Mouse (Mus musculus) MEL (cell line): ENCODE data around the gene Cdc42se2. TPM values are rescaled to one million over a fixed set of nuclear protein-coding genes. Genes with fewer than 3 reads are reported as not detected.

ENCODE experiments used
- DNase-seq: peaks from one replicate; pipeline ENCODE4 v3.0.0; 2011; ENCODE audit warnings: low read depth, low spot score
- H3K27ac ChIP-seq: 2 replicates; pipeline ENCODE4 v1.5.1; 2012; ENCODE audit warnings: low read depth, mild to moderate bottlenecking, control low read depth, low read length, moderate library complexity; ENCODE audit not compliant: control insufficient read depth
- H3K27me3 ChIP-seq, 2 experiments: fragments of 150-350 bp in 1 of 2; sonication (generic) in 1 of 2; 2 replicates each; pipeline ENCODE4 v1.6.1; 2012; ENCODE audit warnings: low read length in 2 of 2, mild to moderate bottlenecking in 2 of 2, improper control_type of control experiment in 1 of 2, moderate library complexity in 1 of 2; ENCODE audit not compliant: insufficient read depth in 2 of 2, control insufficient read depth in 1 of 2
- H3K36me3 ChIP-seq, 2 experiments: 2 replicates each; pipeline ENCODE4 v1.6.1; 2012 to 2014; ENCODE audit warnings: low read length in 2 of 2, improper control_type of control experiment in 1 of 2, inconsistent platforms in 1 of 2, mild to moderate bottlenecking in 1 of 2; ENCODE audit not compliant: insufficient read depth in 2 of 2, control insufficient read depth in 1 of 2
- H3K4me1 ChIP-seq, 2 experiments: fragments of 150-350 bp in 1 of 2; sonication (generic) in 1 of 2; 2 replicates each; pipeline ENCODE4 v1.6.1; 2012; ENCODE audit warnings: low read length in 2 of 2, improper control_type of control experiment in 1 of 2, mild to moderate bottlenecking in 1 of 2; ENCODE audit not compliant: insufficient read depth in 2 of 2, control insufficient read depth in 1 of 2
- H3K4me3 ChIP-seq, 2 experiments: fragments of 150-350 bp in 1 of 2; sonication (generic) in 1 of 2; 2 replicates each; pipeline ENCODE4 v1.5.1; 2012; ENCODE audit warnings: low read depth in 2 of 2, low read length in 2 of 2, mild to moderate bottlenecking in 2 of 2, moderate library complexity in 2 of 2, control low read depth in 1 of 2, improper control_type of control experiment in 1 of 2; ENCODE audit not compliant: control insufficient read depth in 1 of 2, insufficient read depth in 1 of 2
- H3K79me2 ChIP-seq: 2 replicates; pipeline ENCODE4 v1.6.1; 2012; ENCODE audit warnings: mild to moderate bottlenecking, low read length, moderate library complexity; ENCODE audit not compliant: control insufficient read depth, poor library complexity, insufficient read depth
- H3K9ac ChIP-seq: 2 replicates; pipeline ENCODE4 v1.6.1; 2012; ENCODE audit warnings: low read depth, mild to moderate bottlenecking, control low read depth, low read length, moderate library complexity; ENCODE audit not compliant: control insufficient read depth, poor library complexity, severe bottlenecking
- H3K9me3 ChIP-seq: fragments of 150-350 bp; sonication (generic); replicated peaks from 2 replicates; pipeline ENCODE4 v1.6.1; 2012; ENCODE audit warnings: mild to moderate bottlenecking, low read length, improper control_type of control experiment, moderate library complexity; ENCODE audit not compliant: insufficient read depth
- CHD1 ChIP-seq: IDR thresholded peaks from 2 replicates; pipeline ENCODE4 v1.6.1; 2012; ENCODE audit warnings: low read depth, mild to moderate bottlenecking, inconsistent platforms, low read length, improper control_type of control experiment
- CHD2 ChIP-seq: IDR thresholded peaks from 2 replicates; pipeline ENCODE4 v1.6.1; 2011; ENCODE audit warnings: low read length, improper control_type of control experiment
- CTCF ChIP-seq, 3 experiments: IDR thresholded peaks in 2 of 3; conservative IDR thresholded peaks in 1 of 3; 2 replicates each; pipeline ENCODE4 v1.5.1; 2011 to 2012; ENCODE audit warnings: low read length in 3 of 3, low read depth in 2 of 3, mild to moderate bottlenecking in 2 of 3, improper control_type of control experiment in 1 of 3, inconsistent platforms in 1 of 3, mixed read lengths in 1 of 3, moderate library complexity in 1 of 3; ENCODE audit not compliant: control insufficient read depth in 1 of 3, insufficient read depth in 1 of 3, poor library complexity in 1 of 3, severe bottlenecking in 1 of 3
- ETS1 ChIP-seq: IDR thresholded peaks from 2 replicates; pipeline ENCODE4 v1.6.1; 2012; ENCODE audit warnings: low read depth, mild to moderate bottlenecking, inconsistent platforms, low read length, improper control_type of control experiment, moderate library complexity
- GABPA ChIP-seq: IDR thresholded peaks from 2 replicates; pipeline ENCODE4 v1.6.1; 2012; ENCODE audit warnings: low read depth, mild to moderate bottlenecking, inconsistent platforms, low read length, improper control_type of control experiment, moderate library complexity
- HCFC1 ChIP-seq: IDR thresholded peaks from 2 replicates; pipeline ENCODE4 v1.6.1; 2012; ENCODE audit warnings: low read depth, mild to moderate bottlenecking, inconsistent platforms, low read length, improper control_type of control experiment, moderate library complexity
- JUND ChIP-seq: IDR thresholded peaks from 2 replicates; pipeline ENCODE4 v1.6.1; 2011; ENCODE audit warnings: low read depth, mild to moderate bottlenecking, improper control_type of control experiment, low read length
- KAT2A ChIP-seq: conservative IDR thresholded peaks from 2 replicates; pipeline ENCODE4 v1.6.1; 2012; ENCODE audit warnings: low read depth, low read length, improper control_type of control experiment, inconsistent platforms
- MAFK ChIP-seq: IDR thresholded peaks from 2 replicates; pipeline ENCODE4 v1.6.1; 2011; ENCODE audit warnings: low read depth, mild to moderate bottlenecking, low read length, improper control_type of control experiment, borderline replicate concordance
- MYB ChIP-seq: IDR thresholded peaks from 2 replicates; pipeline ENCODE4 v1.6.1; 2011; ENCODE audit warnings: mild to moderate bottlenecking, low read depth, low read length, improper control_type of control experiment
- NRF1 ChIP-seq: IDR thresholded peaks from 2 replicates; pipeline ENCODE4 v1.6.1; 2014; ENCODE audit warnings: low read depth, mild to moderate bottlenecking, inconsistent platforms, low read length, improper control_type of control experiment, moderate library complexity; ENCODE audit not compliant: poor library complexity, insufficient read depth, severe bottlenecking
- POLR2A ChIP-seq, 2 experiments: IDR thresholded peaks; 2 replicates each; pipeline ENCODE4 v1.6.1; 2011 to 2012; ENCODE audit warnings: low read length in 2 of 2, mild to moderate bottlenecking in 2 of 2, control low read depth in 1 of 2, improper control_type of control experiment in 1 of 2, low read depth in 1 of 2, moderate library complexity in 1 of 2; ENCODE audit not compliant: control insufficient read depth in 1 of 2, insufficient read depth in 1 of 2, poor library complexity in 1 of 2
- POLR2AphosphoS2 ChIP-seq: IDR thresholded peaks from 2 replicates; pipeline ENCODE4 v1.6.1; 2011; ENCODE audit warnings: low read length, improper control_type of control experiment
- POLR2AphosphoS5 ChIP-seq: IDR thresholded peaks from 2 replicates; pipeline ENCODE4 v1.6.1; 2012; ENCODE audit warnings: low read depth, borderline replicate concordance, mild to moderate bottlenecking, inconsistent platforms, low read length, moderate library complexity, mixed read lengths
- RAD21 ChIP-seq: IDR thresholded peaks from 2 replicates; pipeline ENCODE4 v1.6.1; 2011; ENCODE audit warnings: mild to moderate bottlenecking, low read depth, low read length, improper control_type of control experiment
- SIN3A ChIP-seq: IDR thresholded peaks from 2 replicates; pipeline ENCODE4 v1.6.1; 2012; ENCODE audit warnings: low read length, improper control_type of control experiment, inconsistent platforms
- TAL1 ChIP-seq: IDR thresholded peaks from 2 replicates; pipeline ENCODE4 v1.6.1; 2012; ENCODE audit warnings: mild to moderate bottlenecking, inconsistent platforms, low read length, moderate library complexity, mixed read lengths
- TBP ChIP-seq: IDR thresholded peaks from 2 replicates; pipeline ENCODE4 v1.8.0; 2011; ENCODE audit warnings: low read depth, low read length, improper control_type of control experiment
- USF2 ChIP-seq, 2 experiments: IDR thresholded peaks; 2 replicates each; pipeline ENCODE4 v1.6.1; 2011 to 2012; ENCODE audit warnings: improper control_type of control experiment in 2 of 2, low read length in 2 of 2, borderline replicate concordance in 1 of 2, inconsistent platforms in 1 of 2, low read depth in 1 of 2, mild to moderate bottlenecking in 1 of 2; ENCODE audit not compliant: insufficient read depth in 1 of 2
- ZC3H11A ChIP-seq: IDR thresholded peaks from 2 replicates; pipeline ENCODE4 v1.6.1; 2012; ENCODE audit warnings: low read depth, mild to moderate bottlenecking, inconsistent platforms, low read length, improper control_type of control experiment
- ZMIZ1 ChIP-seq: IDR thresholded peaks from 2 replicates; pipeline ENCODE4 v1.6.1; 2012; ENCODE audit warnings: low read depth, mild to moderate bottlenecking, inconsistent platforms, low read length, improper control_type of control experiment, moderate library complexity
- polyA plus RNA-seq, 2 experiments: library from polyadenylated mRNA; stranded (reverse) in 1 of 2; unstranded in 1 of 2; fragments of >175 nt in 1 of 2; fragments of >200 nt in 1 of 2; gene quantifications; 2 replicates each; pipeline versions ENCODE4 v1.2.1 to v1.2.4; 2012; ENCODE audit warnings: low replicate concordance in 2 of 2, low read depth in 1 of 2; ENCODE audit not compliant: insufficient read length in 2 of 2, insufficient read depth in 1 of 2, missing spikeins in 1 of 2
- total RNA-seq: library from RNA; depleted of rRNA; stranded (reverse); fragments of 300-350 nt; gene quantifications from 2 replicates; pipeline ENCODE4 v1.2.3, GENCODE M21; 2012

The Cdc42se2 gene
- total and polyA plus RNA-seq, 3 experiments, result 30.1 to 47.4 (median 33.4) TPM

DNA sequence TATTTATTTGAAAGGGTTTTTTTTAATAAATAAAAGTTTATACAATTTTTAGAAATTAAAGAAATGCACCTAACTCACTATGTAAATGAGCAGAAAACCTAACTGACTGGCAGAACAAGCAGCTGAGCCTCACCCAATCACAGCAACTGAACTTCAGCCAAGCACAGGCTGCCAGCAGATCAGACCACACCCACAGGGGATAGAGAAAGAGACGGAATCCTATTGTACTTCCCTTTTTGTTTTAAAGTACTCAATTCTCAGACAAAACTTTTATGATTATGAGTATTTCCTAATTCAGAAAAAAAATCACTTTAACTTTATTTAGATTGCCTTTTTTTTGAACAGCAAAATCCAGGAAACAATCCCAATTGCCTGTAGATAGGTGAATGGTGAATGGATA lies 29.5 kb downstream of the Cdc42se2 start (continued):
- TF ChIP-seq POLR2A (IDR thresholded peaks at IDR 0.05; ENCODE audit: control insufficient read depth in 1 of 2, insufficient read depth in 1 of 2, low read depth in 1 of 2, low read length in 2 of 2, poor library complexity in 1 of 2), result no peak
- no peak for TF ChIP-seq MAFK
- no peak for TF ChIP-seq TBP
- TF ChIP-seq HCFC1, result no peak
- TF ChIP-seq ZC3H11A, result 0 out of 2 replicates have a peak, but pooled peaks have one; percentile 8
- no peak for TF ChIP-seq NRF1
- no peak for TF ChIP-seq TAL1
- no peak for TF ChIP-seq USF2 (IDR thresholded peaks at IDR 0.05; ENCODE audit: borderline replicate concordance in 1 of 2, insufficient read depth in 1 of 2, low read depth in 1 of 2, low read length in 2 of 2)
- no peak for TF ChIP-seq CTCF (IDR thresholded peaks at IDR 0.05 in 2 of 3, conservative IDR thresholded peaks at IDR 0.05 in 1 of 3; ENCODE audit: control insufficient read depth in 1 of 3, insufficient read depth in 1 of 3, low read depth in 2 of 3, low read length in 3 of 3, poor library complexity in 1 of 3, severe bottlenecking in 1 of 3)
- 0 out of 2 replicates have a peak, but pooled peaks have one; percentile 26 for TF ChIP-seq CHD1
- TF ChIP-seq MYB, result no peak
- no peak for TF ChIP-seq CHD2
- TF ChIP-seq ZMIZ1, result no peak
- no peak for TF ChIP-seq POLR2AphosphoS2

DNA sequence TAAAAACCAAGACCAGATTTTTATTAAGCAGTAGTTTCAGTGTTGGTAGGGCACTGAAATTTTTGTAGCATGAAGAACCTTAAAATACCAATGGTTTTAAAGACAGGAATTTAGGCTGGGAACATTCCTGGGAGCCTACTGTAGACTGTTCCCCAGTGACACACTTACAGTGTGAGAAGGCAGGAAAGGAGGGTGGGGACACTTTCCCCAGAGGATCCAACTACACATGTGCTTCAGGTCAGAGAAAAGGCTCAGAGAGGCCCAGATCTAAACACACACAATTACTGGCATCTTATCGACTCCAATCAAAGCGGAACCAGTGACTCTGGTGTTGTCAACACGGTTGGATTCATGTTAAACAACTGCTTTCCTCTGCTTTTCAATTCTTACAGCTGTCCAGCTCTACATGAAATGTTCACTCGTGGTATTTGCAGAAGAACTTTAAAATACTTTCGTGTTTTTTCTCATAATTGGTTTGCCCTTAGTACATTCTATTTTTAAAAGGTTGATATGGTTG lies 32.3 kb downstream of the Cdc42se2 start:
- Histone ChIP-seq H3K4me3 (no peak overlapping the region), H3K27me3 (no peaks in the 10 kb centered on the region), H3K36me3 (peaks cover 4 to 24% of the 10 kb centered on the region in 2 experiments), H3K9ac (no peak overlapping the region), H3K27ac (no peak overlapping the region), H3K4me1 (peaks cover 13 to 15% of the 10 kb centered on the region in 2 experiments), H3K79me2 (peaks cover 1% of the 10 kb centered on the region; the same call in 1 of the 2 replicates), H3K9me3 (no peaks in the 10 kb centered on the region)
- DNase-seq, result no peak
- no peak for TF ChIP-seq POLR2AphosphoS5
- no peak for TF ChIP-seq RAD21
- no peak for TF ChIP-seq GABPA
- no peak for TF ChIP-seq KAT2A
- no peak for TF ChIP-seq SIN3A
- TF ChIP-seq JUND, result no peak
- TF ChIP-seq MAFK, result no peak
- no peak for TF ChIP-seq ETS1
